Mouse (Mus musculus): ENCODE data around the gene Fbxo21.

DNA sequence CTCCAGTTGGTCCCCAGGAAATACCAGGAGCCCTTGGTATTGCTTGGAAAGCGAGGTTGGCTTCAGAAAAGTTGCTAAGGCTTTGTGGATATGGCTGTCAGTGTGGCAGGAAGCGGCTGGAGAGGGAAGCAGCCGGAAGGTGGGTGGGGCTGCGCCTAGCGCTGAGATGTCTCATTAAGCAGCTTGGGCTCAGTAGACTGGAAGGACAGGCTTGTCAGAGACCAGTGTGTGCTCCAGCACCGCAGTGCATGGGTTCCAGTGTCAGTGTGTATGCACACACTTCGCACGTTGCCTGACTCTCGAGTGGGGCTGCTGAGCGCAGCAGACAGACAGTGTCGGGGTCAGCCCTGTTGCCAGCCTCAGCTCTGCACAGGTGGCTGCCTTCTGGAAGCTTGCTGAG, 23.1 kb downstream of the Fbxo21 start:
- no peak for TF ChIP-seq CTCF (IDR thresholded peaks at IDR 0.05; ENCODE audit: low read depth)
- no peak for TF ChIP-seq EP300 (IDR thresholded peaks at IDR 0.05; ENCODE audit: low read depth)
